Mouse (Mus musculus) intestine, postnatal 0 days (tissue): Measurements from ENCODE around the gene Dstyk. TPM values are rescaled to one million over a fixed set of nuclear protein-coding genes. Genes with fewer than 3 reads are reported as not detected.

ENCODE experiments used
- ATAC-seq: fragments of 200-750 bp; cut with Nextera tagmentation; 2 replicates; pipeline ENCODE4 v1.8.0; 2017; ENCODE audit warnings: mild to moderate bottlenecking, moderate TSS enrichment, moderate library complexity
- H3K27ac ChIP-seq: fragments of 300-500 bp; sonication (generic); 2 replicates; pipeline ENCODE4 v1.5.1; 2014; ENCODE audit warnings: mild to moderate bottlenecking, low read depth, low read length, moderate library complexity
- H3K27me3 ChIP-seq: fragments of 300-500 bp; sonication (generic); replicated peaks from 2 replicates; pipeline ENCODE4 v1.6.1; 2014; ENCODE audit warnings: low read length, mixed read lengths; ENCODE audit not compliant: control insufficient read depth, insufficient read depth
- H3K36me3 ChIP-seq: fragments of 300-500 bp; sonication (generic); 2 replicates; pipeline ENCODE4 v1.6.1; 2014; ENCODE audit warnings: mild to moderate bottlenecking, moderate library complexity; ENCODE audit not compliant: control insufficient read depth, insufficient read depth
- H3K4me1 ChIP-seq: fragments of 300-500 bp; sonication (generic); replicated peaks from 2 replicates; pipeline ENCODE4 v1.6.1; 2014; ENCODE audit warnings: antibody characterized with exemption, low read length, mixed read lengths; ENCODE audit not compliant: control insufficient read depth, insufficient read depth
- H3K4me2 ChIP-seq: fragments of 300-500 bp; sonication (generic); replicated peaks from 2 replicates; pipeline ENCODE4 v1.6.1; 2014; ENCODE audit warnings: low read depth, mild to moderate bottlenecking, moderate library complexity
- H3K4me3 ChIP-seq: fragments of 300-500 bp; sonication (generic); 2 replicates; pipeline ENCODE4 v1.5.1; 2014; ENCODE audit warnings: low read depth, low read length
- H3K9ac ChIP-seq: fragments of 300-500 bp; sonication (generic); 2 replicates; pipeline ENCODE4 v1.6.1; 2014; ENCODE audit warnings: mild to moderate bottlenecking, low read depth, low read length
- H3K9me3 ChIP-seq: fragments of 300-500 bp; sonication (generic); 2 replicates; pipeline ENCODE4 v1.6.1; 2016; ENCODE audit warnings: mixed run types; ENCODE audit not compliant: control insufficient read depth
- CTCF ChIP-seq: sonication (generic); IDR thresholded peaks from 2 replicates; pipeline ENCODE4 v1.5.1; 2016; ENCODE audit warnings: low read depth, mild to moderate bottlenecking, control low read depth, antibody characterized with exemption, moderate library complexity
- WGBS: fragments of 180-500 bp; shearing (Covaris S2); extraction: QIAGEN DNeasy Blood & Tissue Kit; methylation state at CpG from one replicate; pipeline ENCODE4 v1.1.7; 2014; 5-methylcytosine and 5-hydroxymethylcytosine counted together
- polyA plus RNA-seq: library from polyadenylated mRNA; unstranded; fragments of >200 nt; fragmentation: Nextera tagmentation; extraction: Ambion mirVana; gene quantifications from 2 replicates; pipeline ENCODE4 v1.2.1, GENCODE M21; 2015

Dstyk gene
- 3.7 and 3.8 TPM in 2 replicates for polyA plus RNA-seq

DNA sequence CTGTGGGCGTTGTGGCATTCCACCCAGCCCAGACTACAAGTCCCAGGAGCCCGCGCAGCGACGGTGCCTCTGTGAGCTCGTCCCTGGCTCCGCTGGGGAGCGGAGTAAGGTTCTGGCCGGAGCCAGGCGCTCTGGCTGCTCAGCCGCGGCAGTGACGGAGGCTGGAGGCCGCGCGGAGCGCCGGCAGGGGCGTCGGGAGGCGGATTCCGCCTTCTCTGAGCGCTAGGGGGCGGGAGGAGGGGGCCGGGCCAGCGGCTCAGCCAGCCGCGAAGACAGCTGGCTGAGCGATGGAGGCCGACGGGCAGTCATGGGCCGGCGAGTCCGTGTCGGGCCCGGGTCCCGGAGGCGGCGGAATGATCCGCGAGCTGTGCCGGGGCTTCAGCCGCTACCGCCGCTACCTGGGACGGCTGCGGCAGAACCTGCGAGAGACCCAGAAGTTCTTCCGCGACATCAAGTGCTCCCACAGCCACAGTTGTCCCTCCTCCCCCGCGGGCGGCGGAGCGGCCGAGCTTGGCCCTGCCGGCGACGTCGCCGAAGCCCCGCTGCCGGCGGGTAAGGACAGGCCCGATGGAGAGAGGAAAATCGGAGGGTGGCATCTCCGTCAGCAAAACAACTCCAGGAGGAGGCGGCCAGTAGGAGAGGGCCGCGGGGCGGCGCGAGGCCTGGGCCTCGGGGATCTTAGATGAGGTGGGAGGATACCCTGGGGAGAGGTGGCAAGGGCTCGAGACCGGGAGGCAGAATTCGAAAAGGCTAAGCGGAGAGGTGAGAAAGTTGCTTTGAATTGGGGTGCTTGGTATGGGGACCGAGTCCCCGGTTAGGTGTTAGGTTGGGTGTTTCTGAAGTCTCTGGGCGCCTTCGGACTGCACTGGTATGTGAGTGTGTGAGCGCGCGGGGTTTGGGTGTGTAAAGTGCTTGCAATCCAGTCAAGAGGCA is at the start of gene Dstyk:
Dstyk (plus strand) TSS at position 237 of the 933 bp plus-strand sequence.
- peak; percentile 83 for TF ChIP-seq CTCF

DNA sequence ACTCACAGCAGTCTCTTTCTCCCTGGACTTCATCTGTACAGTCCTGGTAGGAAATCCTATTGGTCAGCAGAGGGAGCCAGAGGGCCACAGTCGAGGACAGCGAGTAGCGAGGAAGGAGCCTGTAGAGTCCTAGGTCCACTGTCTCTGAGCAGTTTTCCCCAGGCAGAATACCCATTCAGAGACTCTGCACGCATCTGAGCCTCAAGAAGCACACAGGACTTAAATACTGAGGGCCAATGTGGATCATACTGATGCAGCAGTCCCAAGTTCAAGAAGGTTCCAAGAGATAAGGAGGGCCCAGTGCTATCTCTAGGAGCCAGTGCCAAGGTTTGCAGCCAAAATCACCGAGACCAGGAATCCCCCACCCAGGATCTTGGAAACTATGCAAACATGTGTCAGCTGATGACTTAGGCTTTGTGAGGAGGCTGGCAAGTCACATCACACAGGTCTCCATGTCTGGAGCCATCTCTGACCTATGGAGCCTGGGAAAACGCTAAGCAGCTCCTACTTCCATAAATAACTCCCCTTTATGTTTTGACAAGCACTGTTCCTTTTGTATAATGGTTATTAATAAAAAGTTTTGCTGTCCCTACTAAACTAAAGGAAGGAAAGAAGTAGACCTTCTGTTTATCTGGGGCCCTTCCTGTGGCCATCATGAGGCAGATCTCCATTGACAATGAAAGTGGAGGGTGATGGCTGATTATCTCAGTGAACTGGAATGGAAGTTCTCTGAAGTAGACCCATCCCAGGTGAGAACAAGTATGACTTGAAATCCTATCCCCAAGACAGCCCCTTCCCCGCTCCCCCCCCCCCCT is 49.5 kb upstream of the Dstyk start:
- H3K4me2 ChIP-seq, result no peak overlapping the region
- peak; percentile 69; the same call in 1 of the 2 replicates for ATAC-seq
- H3K36me3 ChIP-seq, result no peaks in the 10 kb centered on the region
- no peaks in the 10 kb centered on the region for H3K27me3 ChIP-seq
- WGBS, result 33% methylated on average over 7 of the region's 7 CpGs
- no peak overlapping the region; the same call in 1 of the 2 replicates for H3K27ac ChIP-seq
- no peak overlapping the region for H3K4me3 ChIP-seq
- peak; percentile 98 for TF ChIP-seq CTCF
- no peak overlapping the region for H3K9ac ChIP-seq
- H3K4me1 ChIP-seq, result no peaks in the 10 kb centered on the region
- H3K9me3 ChIP-seq, result no peaks in the 10 kb centered on the region

More for the DNA sequence above, at the start of gene Dstyk:
- no peaks in the 10 kb centered on the region for H3K27me3 ChIP-seq
- H3K36me3 ChIP-seq, result no peaks in the 10 kb centered on the region
- H3K9me3 ChIP-seq, result no peaks in the 10 kb centered on the region
- peak within 1 kb of the TSS; percentile 88 for H3K27ac ChIP-seq
- H3K4me2 ChIP-seq, result peak within 1 kb of the TSS; percentile 73
- ATAC-seq, result peak; percentile 97
- H3K9ac ChIP-seq, result peak within 1 kb of the TSS; percentile 83
- H3K4me3 ChIP-seq, result peak within 1 kb of the TSS; percentile 70
- WGBS, result under 1% methylated on average over 79 of the region's 85 CpGs
- H3K4me1 ChIP-seq, result peaks cover 8% of the 10 kb centered on the region; the same call in 1 of the 2 replicates

DNA sequence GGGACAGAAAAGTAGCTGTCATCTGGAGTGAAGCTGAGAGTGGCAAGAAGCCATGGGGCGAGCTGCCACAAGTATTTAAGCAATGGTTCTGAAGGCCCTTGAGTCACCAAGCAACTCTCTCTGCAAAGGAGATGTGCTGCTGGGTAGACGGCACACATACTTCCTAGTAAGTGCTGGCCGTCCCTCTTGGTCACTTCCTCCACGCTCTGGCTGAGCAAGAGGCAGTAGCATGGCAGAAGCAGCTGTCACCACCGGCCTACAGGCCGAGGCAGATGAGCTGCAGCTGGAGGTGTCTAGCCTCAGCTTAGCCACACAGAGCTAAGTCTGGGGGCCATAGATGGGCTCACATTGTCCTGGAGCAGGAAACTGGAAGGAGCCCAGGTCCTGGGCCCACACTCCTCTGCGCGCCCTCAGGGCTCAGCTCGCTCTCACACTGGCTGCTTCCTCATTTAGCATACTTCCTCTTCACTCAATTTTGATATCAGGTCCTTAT is 46.6 kb upstream of the Dstyk start:
- no peaks in the 10 kb centered on the region for H3K4me1 ChIP-seq
- no peaks in the 10 kb centered on the region for H3K9me3 ChIP-seq
- H3K27ac ChIP-seq, result no peak overlapping the region
- 79% methylated on average over 9 of the region's 9 CpGs for WGBS
- no peak overlapping the region for H3K9ac ChIP-seq
- no peak for TF ChIP-seq CTCF
- H3K27me3 ChIP-seq, result no peaks in the 10 kb centered on the region
- no peak overlapping the region for H3K4me2 ChIP-seq
- no peak for ATAC-seq
- H3K36me3 ChIP-seq, result no peaks in the 10 kb centered on the region
- H3K4me3 ChIP-seq, result no peak overlapping the region

DNA sequence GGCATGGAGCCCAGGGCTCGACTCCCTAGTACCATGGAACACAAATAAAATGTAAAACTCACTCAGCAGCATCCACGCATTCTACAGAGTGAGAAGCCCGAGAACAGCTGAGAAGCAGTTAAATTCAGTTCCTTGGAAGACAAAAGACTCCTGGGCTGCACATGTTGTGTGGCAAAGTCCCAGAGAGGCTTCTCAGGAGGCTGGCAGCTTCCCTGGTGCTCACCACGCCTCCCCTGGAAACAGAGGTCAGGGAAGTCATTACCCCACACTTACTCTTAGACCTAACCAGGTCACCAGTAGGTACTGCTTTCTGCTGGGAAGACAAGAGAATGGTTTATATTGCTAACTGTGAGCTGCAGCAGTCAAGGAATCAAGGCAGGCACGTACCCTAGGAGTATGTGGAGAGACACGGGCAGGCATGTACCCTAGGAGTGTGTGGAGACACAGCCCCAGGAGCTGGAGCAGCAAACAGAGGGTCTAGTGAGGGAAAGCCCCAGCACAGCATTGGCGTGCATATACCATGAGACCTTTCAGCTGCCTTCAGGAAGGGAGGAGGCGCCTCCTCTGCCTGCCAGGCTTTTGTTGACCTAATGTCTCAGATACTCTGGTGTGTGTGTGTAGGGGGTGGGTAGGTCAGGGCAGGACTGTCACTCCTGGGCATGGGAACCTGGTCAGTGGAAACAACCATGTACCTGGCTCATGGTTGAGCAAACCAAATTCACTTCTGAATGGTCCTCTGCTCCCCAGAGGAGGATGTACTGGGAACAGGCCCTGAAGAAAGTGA is 45.9 kb upstream of the Dstyk start:
- no peaks in the 10 kb centered on the region for H3K4me1 ChIP-seq
- no peak overlapping the region for H3K9ac ChIP-seq
- no peak overlapping the region for H3K4me3 ChIP-seq
- TF ChIP-seq CTCF, result no peak
- no peaks in the 10 kb centered on the region for H3K36me3 ChIP-seq
- no peak overlapping the region for H3K27ac ChIP-seq
- no peak for ATAC-seq
- H3K9me3 ChIP-seq, result no peaks in the 10 kb centered on the region
- 64% methylated on average over 8 of the region's 8 CpGs for WGBS
- no peaks in the 10 kb centered on the region for H3K27me3 ChIP-seq
- H3K4me2 ChIP-seq, result no peak overlapping the region

DNA sequence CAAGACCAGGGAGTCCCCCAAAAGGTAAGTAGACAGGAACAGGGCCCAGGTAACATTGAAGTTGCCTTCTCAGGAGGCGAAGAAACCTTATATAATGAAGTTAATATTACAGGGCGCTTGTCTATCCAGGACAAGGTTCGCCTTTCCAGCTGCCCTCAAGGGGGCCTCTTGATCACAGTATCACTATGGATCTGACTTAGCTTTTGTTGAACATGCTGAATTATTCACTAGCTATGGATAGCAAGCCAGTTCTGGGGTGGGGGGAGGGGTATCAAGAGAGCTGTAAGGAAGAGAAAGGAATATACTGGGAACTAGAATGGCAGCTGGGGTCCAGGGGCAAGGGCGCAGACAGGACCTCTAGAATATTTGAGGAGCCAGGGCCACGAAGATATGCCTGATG is 45.0 kb upstream of the Dstyk start:
- Histone ChIP-seq H3K36me3 (no peaks in the 10 kb centered on the region), H3K27me3 (no peaks in the 10 kb centered on the region), H3K4me1 (0 out of 2 replicates have a peak, but pooled peaks cover under 1% of the 10 kb centered on the region), H3K9ac (no peak overlapping the region), H3K4me2 (no peak overlapping the region), H3K4me3 (no peak overlapping the region), H3K27ac (no peak overlapping the region), H3K9me3 (no peaks in the 10 kb centered on the region)
- 81% methylated on average over 5 of the region's 5 CpGs for WGBS
- ATAC-seq, result no peak
- TF ChIP-seq CTCF, result no peak
